Mouse (Mus musculus) hematopoietic stem cell, adult 5-6 weeks (primary cell): ENCODE results near the gene Cd180. TPM values are rescaled to one million over a fixed set of nuclear protein-coding genes. Genes with fewer than 3 reads are reported as not detected.
"Not testable (repeated sequence)": the region's sequence is repeated elsewhere in the genome, so short reads cannot be mapped to it uniquely, and the experiment has no call there.

Source experiments
- ATAC-seq, 2 experiments: fragments of 125-278 bp in 1 of 2; replicated peaks in 1 of 2; 2 replicates each; pipeline ENCODE4 v1.8.0; 2016 to 2017; ENCODE audit warnings: inconsistent platforms in 2 of 2, mild to moderate bottlenecking in 2 of 2, moderate number of reproducible peaks in 2 of 2, low read depth in 1 of 2, moderate TSS enrichment in 1 of 2; ENCODE audit not compliant: low FRiP score in 2 of 2, poor library complexity in 2 of 2, severe bottlenecking in 2 of 2, insufficient read depth in 1 of 2, low TSS enrichment in 1 of 2
- total RNA-seq: library from RNA; stranded (forward); fragments of 172-1452, 232-1000 nt; gene quantifications from 2 replicates; pipeline ENCODE4 v1.2.3, GENCODE M21; 2017

The Cd180 gene
- total RNA-seq, 1 experiment from 2014 or later: 15.1 TPM

DNA sequence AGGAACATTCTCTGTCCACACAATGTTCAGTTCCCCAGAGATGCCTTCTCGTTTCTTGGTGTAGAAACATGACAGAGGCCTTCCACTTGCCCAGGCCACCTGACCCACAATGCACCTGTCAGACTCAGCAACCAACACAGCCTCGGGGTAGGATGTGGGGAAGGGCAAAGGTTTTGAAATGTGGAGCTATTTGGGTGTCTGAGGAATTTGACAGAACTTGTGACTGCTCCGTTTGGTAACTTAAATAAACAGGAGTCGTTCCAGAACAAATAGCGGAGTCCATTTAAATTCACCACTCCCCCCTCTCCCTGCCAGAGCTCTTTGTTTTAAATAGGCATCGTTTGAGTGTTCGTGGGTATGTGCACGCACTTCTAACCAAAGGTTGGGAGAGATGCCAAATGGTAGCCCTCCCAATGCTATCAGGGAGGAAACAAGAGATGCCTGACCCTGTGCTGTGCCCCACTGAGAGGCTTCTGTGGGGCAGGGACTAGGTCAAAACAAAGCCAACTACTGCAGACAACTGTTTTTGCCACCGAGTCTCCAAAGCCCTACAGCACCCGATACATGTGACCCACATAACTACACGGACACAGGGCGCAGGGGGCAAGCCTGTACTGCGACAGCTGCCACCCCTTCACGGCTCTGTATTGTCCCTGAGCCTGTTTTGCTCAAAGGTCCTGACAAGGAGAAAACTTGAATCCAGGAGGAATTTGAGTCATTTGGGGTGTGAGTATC is 23.7 kb upstream of the Cd180 start:
- ATAC-seq: no peak

DNA sequence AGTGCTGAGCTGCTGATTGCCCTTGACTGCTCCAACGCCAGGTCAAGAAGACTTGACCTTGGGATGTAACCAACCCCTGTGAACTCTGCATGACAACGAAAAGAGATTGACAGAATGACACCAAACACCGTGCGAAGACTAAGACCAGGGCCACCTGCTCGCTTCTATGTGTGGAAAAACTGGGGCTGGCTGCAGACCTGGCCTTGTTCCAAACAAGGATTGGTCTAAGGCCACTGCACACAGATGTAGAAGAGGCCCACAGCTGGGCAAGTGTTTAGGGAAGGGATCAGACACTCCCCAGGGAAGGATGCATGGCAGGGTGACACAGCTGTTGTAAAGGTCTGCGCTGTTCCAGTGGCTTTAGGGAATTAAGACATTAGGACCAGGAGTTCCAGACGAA is 22.9 kb upstream of the Cd180 start:
- no peak for ATAC-seq

DNA sequence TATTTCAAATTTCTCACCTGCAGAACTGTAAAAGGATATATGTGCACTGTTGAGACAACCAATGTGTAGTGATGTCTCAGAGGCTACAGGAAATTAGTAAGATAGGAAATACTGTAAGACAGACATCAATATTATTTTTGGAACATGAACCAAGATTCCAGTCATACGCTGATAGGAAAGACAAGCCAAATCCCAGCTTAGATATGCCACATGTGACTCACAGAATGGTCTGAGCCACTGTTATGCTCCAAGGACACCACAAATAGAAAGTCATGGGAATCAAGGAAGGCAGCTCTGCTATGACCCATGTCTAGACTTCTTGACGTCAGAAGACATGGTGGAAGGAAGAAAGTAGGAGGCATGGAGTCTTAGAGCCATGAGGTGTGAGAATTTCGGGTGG is 19.3 kb upstream of the Cd180 start:
- no peak for ATAC-seq

DNA sequence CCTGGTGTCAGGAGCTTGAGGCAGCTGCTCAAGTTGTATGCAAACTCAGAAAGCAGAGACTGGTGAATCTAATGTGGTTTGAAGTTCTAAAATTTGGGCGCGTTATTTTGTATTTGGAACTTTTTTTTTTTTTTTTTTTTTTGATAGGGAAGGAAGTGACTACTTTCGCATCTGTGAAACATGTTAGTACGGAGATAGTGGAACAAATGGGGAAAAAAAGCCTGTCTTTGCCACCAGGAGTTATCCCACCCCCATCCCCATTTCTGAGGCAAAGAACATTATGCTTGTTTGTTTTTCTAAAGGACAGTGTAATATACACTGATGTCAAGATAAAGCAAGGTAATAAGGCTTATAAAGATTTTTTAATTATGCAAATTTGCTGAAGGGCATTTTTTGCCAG is 15.8 kb upstream of the Cd180 start:
- not testable (repeated sequence) for ATAC-seq

DNA sequence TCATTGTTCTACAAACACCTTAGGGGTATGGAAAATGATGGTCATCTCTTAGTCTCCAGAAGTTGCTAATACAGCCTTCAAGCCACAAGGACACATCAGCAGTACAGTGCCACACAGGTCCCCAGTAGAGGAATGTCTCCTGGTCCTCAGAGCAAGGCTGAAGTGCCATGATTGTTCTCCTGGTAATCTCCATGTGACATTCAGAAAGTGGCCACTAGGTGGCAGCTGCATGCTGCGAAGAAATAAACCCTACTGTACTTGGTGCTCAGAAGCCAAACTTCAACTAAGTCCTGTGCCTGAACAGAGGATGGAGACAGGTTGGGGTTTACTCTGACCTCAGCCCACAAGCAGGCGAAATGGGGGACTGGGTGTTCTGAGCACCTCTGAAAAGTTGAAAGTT is 14.9 kb upstream of the Cd180 start:
- ATAC-seq: peak; percentile 83 to 95

DNA sequence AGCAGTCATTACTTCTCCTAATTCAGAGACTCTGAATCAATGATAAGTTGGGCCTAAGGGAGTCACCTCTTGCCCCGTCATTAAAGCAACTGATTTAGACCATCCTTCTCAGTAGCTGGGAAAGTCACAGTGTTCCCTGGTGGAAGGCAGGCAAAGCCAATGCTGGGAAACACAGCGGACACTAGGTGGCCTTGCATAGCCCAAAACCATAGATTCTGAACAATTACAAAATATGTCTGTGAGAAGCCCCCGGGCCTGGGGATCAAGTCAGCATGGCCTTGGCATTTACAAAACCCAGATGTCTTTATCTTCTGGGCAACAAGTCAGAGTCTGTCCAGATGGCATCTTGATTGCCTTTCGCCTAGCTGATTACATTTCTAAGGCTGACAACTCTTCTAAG is 8.5 kb upstream of the Cd180 start:
- ATAC-seq: no peak

DNA sequence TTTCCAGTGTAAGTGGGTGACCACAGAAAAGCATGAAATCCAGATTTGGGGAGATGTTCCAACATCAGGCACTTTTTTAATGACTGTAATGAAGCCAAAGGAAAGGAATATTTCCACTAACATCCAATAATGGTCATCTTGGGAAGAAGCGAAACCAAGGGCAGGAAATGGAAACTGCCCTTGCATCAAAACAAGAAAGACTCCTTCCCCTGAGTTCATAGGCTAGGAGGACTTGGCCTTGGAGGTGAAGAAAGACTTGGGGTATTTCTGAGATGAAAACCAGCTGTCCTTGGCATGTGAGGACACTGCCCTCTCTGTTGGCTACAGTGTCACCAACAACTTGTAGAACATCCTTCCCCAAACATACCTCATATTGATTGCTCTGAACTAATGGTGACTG is 5.2 kb upstream of the Cd180 start:
- ATAC-seq: no peak

DNA sequence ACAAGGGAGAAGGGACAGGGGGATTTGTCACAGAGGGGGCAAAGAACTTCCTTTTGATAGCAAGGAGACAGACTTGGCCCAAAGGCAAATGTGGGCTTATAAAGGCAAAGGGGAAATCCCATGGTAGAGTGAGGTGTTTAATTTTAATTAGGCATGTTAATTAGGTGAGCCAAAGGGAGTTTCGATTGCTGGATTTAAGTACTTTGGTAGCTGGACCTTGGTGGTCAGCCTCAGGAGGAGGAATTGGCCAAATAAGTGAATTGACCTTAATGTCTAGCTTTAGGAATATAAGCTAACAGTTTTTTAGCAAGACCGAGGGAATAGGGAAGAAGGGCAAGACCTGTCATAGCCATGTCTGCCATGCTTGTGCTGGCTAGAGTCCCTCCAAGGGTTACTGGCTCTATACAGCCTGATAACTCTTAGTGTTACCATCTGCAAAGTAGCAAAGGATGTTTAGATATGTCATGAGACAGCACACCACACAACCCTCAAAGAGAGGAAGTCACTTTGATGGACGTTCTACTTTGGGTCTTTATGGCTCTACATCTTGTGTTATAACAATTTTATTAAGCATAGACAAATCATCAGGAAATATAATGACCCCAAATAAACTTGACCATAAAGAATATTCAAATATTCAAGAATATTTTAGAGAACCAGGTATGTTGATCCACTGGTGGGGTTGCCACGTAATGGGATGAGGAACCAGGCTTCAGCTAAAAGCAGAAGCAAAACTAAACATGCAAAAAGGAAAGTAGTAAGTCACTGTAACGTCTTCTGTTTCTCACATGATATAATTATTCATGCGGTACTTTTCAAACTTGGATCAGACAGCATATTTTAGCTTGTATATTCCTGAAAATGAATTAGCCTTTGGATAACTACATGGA is 3.9 kb upstream of the Cd180 start:
- peak in 1 of 2 experiments; percentile 73; a peak in 2 of 4 replicates for ATAC-seq

DNA sequence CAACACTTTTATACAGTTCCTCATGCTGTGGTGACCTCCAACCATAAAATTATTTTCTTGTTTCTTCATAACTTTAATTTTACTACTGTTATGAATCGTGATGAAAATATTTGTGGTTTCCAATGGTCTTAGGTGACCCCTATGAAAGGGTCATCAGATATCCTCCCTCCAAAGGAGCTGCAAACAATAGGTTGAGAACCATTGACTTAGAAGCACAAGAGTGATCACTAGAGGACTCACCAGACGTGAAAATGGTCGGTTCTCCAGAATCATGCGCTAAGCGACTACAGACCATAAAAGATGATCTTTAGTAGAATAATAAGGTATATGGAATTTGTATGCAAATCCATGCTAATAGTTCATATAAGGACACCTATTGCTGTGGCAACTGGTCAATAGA is 3.2 kb upstream of the Cd180 start:
- no peak for ATAC-seq

DNA sequence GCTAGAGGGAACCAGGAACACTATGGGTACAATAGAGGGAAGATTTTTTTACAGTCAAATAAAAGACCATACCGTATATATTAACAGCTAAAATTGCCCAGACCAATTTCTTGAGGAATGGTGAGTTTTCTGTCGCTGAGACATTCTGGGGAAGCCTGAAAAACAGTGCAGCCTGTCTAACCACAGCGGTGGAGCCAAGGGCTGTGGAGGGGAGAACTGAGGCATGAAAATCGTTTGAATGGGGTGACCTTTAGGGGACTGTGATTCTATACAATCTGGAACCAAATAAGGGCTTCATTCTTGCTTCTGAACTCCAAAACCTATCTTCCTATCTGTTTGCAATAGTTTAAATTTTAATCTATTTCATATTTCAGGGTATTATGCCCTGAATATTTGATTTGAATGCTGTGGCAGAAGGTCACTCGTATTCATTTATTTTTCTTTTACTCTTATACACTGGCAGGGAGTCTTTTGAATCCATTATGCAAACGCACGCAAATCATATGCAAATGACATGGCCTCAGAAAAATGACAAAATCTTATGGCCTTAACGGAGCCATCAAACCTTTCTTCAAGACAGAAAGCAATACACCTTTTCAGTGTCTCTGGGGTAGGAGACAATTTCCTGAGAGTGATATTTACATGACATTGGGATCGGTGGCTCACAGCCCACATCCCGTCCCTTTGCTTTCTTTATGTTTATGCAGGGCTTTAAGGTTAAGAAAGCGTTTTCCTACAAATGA is 1.8 kb upstream of the Cd180 start:
- no peak for ATAC-seq

DNA sequence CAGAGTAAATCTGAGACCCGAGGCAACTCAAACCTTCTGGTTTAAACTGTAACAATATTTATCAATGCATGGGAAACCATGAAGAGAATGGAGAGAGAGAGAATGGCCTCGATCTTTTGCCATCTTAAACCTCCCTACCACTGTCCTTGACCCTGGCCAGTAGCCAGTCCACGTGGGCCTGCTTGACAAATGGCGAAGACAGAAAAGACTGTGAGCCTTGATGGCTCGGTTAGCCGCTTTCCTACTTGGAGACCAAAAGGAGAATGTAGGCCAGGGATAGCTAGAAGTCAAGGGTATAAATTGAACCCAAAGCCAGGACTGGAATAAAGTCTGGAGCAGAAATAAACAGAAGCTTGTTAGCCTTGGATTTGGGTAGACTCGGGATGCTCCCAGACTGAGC is 796 bp downstream of the Cd180 start:
- ATAC-seq: no peak

DNA sequence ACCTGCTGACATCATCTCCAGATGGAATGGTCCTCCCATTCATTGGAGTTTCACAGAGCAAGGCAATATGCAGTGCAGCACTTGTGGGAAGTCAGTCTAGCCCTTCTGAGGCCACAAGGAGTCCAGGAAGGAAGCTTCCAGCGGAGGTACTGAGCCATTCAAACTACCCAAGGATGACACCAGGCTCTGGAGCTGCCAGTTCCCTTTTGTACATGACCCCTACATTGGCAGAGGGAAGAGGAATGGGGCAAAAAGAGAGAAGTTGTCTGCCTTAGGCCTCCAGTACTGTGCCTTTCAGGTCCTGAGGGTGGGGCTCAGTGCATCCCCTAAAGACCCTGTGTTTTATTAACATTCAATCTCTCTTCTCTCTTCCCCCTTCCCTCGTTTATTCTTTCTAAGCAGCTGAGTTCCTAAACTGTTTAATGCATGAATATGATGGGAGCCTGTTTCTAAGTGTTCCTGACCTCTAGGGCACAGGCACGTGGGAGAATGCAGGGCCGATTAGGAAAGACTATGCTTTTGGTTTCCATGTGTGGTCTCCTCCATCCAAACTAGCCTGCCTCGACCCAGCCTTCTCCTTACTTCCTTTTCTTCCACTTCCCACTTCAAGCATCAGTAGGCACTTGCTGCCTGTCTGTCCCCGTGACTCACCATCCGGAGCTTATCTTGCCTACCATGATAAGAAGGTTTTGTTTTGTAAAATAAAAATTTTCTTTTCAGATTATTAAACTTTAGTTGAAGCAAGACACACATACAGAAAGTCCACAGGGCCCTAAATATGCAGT is 2.0 kb downstream of the Cd180 start:
- ATAC-seq: peak; percentile 24 to 50; a peak in 2 of 4 replicates

DNA sequence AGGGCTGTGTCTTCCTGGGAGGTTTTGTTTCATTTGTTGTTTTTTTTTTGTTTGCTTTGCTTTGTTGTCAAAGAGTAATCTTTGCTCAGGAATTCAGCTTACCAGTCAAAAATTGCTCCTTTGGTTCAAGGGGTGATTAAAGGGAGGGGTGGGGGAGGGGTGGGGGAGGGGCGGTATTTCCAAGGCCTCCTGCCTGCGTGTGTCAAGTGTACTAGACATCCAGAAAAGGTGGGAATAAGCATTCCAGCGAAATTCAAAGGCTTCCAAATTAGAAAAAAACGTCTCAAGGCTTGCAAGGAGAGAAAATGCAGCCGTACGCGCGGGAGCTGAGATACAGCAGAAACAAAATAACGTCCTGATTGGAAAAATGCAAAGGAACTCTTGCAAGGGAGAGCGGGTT is 5.0 kb downstream of the Cd180 start:
- ATAC-seq: no peak

DNA sequence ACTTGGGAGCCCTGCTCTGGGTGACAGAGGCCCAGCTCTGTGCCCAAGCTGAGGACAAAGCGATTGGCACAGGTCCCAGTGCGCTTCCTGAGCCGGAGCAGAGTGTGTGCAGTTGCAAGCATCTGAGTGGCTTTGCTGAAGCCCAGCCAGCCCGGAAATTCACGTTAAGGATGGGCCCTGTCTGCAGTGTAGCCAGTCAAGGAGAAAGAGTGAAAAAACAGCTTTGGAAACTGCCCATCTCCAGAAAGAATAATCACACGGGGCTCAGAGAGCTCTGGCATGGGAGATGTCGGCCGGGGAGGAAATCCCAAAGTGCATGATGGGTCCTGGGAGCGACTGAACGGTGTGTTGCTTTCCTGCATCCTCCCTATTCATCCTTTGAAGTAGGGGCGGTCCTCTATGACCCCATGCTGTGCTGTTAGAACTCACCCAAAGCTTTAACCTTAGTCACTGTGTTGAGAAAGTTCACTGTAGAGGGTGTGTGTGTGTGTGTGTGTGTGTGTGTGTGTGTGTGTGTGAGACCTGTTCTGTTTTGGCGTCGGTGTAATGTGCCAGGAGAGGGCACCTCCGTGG is 5.5 kb downstream of the Cd180 start:
- peak; percentile 47 to 54; a peak in 3 of 4 replicates for ATAC-seq

DNA sequence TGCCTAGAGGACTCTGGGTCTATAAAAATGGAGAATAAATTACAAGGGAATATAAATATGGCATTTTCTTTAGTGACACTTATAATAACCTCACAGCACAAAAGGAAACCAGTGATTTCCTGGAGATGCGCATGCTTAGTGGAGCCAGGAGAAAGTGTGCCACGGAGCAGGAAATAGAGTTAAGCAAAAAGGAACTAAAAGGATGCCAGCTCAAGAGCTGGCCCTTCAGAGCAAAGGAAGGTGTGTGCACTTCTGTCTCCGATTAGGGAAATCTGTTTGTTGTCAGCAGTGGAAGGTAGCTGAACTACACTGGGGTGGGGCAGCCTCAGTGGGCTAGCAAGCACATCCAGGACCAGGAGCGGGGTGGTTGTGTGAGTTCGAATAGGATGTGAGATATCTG is 6.8 kb downstream of the Cd180 start:
- ATAC-seq: peak; percentile 47 to 72

DNA sequence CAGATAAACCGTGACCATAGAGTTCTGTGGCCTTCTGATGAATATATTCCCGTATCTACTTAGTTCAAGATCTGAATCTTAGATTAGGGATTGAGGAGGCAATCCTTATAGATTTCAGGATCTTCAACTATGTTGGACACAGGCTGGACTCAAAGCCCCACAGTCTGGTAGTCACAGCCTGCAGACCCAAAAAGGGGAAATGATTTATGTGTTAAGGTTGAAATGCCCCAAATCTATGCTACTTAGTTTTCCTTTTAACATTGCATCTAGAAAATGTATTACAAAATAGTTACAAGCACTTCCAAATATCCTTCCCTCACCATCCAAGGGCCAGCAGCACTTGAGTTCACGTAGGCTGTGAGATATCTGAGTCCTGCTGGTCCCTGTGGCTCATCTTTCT is 7.4 kb downstream of the Cd180 start:
- 0 out of 4 replicates have a peak, but pooled peaks of 1 of the 2 experiments have one; percentile 18 for ATAC-seq

DNA sequence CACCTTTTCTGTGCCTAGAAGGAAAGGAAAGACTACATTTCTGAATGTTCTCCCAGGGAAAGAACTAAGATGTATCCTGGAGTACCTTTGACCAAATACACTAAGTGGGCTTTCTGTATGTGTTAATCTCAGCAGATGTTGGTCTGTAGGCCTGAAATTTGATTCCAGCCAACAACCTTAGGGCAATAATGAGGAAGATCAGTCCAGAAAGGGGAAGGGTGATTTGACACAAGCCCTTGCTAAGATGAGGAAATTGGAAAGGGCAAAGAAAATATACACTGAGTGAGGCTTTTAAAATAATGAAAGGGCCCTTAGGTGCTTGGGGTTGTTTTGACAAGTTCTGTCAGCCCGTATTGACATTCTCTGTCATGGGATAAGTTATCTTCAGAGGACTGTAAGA is 23.6 kb downstream of the Cd180 start:
- no peak; a peak in 1 of 4 replicates for ATAC-seq
